Mouse (Mus musculus) ovary, adult 18-20 months (tissue): Measurements from ENCODE around the gene Ublcp1.

Experiments
- DNase-seq: peaks from one replicate; pipeline ENCODE4 v3.0.0; 2022; ENCODE audit warnings: low spot score, mixed read lengths

The Ublcp1 gene

GRCm38 (mm10) chr11:44470432-44471336, at the start of gene Ublcp1:
TSS of gene Ublcp1 (minus strand) at chr11:44470498.
- peak; percentile 87 for DNase-seq

- no peak for DNase-seq
Observed at GRCm38 (mm10) chr11:44519096-44519949, 49.0 kb upstream of the Ublcp1 start.

- peak; percentile 30 for DNase-seq
Observed at GRCm38 (mm10) chr11:44518281-44519095, 48.2 kb upstream of the Ublcp1 start, which contains the start of gene Rnf145. TSS of gene Rnf145 (plus strand) at chr11:44518964.

GRCm38 (mm10) chr11:44517561-44518280, 47.4 kb upstream of the Ublcp1 start:
- DNase-seq: no peak

GRCm38 (mm10) chr11:44516362-44516761, 46.1 kb upstream of the Ublcp1 start:
- DNase-seq: no peak

- no peak for DNase-seq
Observed at GRCm38 (mm10) chr11:44514666-44515065, 44.4 kb upstream of the Ublcp1 start.

- DNase-seq: no peak
Observed at GRCm38 (mm10) chr11:44513026-44513422, 42.7 kb upstream of the Ublcp1 start.

- DNase-seq: no peak
Observed at GRCm38 (mm10) chr11:44512044-44513025, 42.0 kb upstream of the Ublcp1 start.

- DNase-seq: no peak
Observed at GRCm38 (mm10) chr11:44510371-44510770, 40.1 kb upstream of the Ublcp1 start.

GRCm38 (mm10) chr11:44509906-44510305, 39.6 kb upstream of the Ublcp1 start:
- DNase-seq: no peak

GRCm38 (mm10) chr11:44508876-44509275, 38.6 kb upstream of the Ublcp1 start:
- DNase-seq: no peak

GRCm38 (mm10) chr11:44504761-44505160, 34.5 kb upstream of the Ublcp1 start:
- DNase-seq: no peak

- DNase-seq: no peak
Observed at GRCm38 (mm10) chr11:44504146-44504545, 33.8 kb upstream of the Ublcp1 start.

GRCm38 (mm10) chr11:44502931-44503330, 32.6 kb upstream of the Ublcp1 start:
- DNase-seq: no peak

- no peak for DNase-seq
Observed at GRCm38 (mm10) chr11:44501477-44501876, 31.2 kb upstream of the Ublcp1 start.

GRCm38 (mm10) chr11:44500966-44501365, 30.7 kb upstream of the Ublcp1 start:
- DNase-seq: no peak

GRCm38 (mm10) chr11:44498412-44499272, 28.3 kb upstream of the Ublcp1 start:
- DNase-seq: no peak

GRCm38 (mm10) chr11:44496217-44496616, 25.9 kb upstream of the Ublcp1 start:
- DNase-seq: peak; percentile 9
